Mouse (Mus musculus): ENCODE data around the gene Sept9.

Gene Sept9

DNA sequence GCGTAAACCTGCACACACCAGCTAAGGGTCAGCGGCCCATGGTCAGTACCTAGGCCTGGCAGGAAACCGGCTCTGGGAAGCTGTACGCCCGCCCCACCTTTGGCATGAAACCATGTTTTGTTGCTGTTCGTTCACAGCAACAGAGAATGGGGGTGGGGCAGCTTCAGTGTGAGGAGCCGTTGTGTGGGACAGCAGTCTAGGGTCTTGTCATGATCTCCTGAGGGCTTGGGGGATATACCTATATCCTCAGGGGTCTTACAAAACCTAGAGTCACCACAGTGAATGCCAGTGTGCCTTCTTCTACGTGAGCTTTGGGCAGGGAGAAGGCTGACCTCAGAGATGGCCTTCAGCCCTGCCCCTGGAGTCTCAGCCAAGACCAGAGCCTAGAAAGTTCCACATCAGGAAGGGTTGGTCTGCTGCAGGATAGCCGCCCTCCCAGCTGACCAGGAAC lies 47.5 kb downstream of the Sept9 start:
- no peak for DNase-seq

GRCm38 (mm10) chr11:117247541-117247940 lies 48.1 kb downstream of the Sept9 start:
- DNase-seq = no peak

DNA sequence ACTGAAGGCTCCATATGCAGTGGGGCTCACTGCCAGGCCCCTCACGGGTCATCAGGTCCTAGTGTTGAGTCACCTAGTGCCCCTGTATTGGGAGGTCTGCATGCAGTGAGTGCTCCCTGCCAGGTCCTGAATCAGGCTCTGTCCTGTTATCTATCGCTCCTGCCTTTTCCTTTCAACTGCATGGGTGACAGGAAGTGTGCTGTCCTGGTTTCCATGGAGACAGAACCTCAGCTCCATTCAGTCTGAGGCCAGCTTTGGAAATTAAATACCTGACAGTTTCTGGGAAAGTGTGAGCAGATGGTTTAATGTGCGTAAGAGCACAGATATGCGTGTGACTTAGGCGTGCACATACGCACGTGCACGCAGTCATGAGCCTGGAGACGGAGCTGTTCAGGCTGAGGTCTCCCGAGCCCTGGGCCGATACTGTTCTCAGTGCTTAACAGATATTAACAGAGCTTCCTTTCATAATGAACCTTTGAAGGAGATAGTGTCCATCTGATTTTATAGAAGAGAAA lies 49.3 kb downstream of the Sept9 start:
- DNase-seq = no peak

DNA sequence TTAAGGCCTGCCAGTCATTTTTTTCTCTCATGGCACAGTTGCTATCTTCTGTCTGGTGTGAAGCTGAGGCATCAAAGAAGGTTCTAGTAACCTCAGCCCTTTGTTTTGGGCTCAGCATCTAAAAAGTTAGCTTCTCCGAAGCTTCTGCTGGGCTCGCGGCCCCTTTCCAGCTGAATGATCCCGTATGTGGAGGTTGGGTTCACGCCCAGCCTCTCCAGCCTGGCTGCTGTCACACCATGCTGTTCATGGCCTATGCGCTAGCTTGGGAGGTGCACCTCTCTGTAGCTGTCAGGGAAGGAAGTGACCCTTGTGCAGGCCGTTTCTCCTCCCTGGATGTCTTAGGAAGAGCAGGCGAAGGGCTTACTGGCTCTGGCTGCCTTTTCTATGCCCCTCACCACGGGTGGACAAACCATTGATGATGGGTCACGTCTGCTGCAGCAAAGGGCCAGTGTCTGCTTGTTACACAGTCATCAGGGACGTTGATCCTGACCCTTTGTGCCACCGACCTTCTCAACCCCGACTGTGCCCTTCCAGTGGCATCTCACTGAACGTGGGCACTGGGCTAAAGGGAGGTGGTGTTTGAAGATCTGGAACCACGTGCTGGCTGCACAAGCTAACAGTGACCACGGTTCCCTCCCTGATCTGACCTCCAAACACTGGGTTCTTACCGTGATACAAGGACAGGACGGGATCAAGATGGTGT lies 50.0 kb downstream of the Sept9 start:
- DNase-seq = no peak

DNA sequence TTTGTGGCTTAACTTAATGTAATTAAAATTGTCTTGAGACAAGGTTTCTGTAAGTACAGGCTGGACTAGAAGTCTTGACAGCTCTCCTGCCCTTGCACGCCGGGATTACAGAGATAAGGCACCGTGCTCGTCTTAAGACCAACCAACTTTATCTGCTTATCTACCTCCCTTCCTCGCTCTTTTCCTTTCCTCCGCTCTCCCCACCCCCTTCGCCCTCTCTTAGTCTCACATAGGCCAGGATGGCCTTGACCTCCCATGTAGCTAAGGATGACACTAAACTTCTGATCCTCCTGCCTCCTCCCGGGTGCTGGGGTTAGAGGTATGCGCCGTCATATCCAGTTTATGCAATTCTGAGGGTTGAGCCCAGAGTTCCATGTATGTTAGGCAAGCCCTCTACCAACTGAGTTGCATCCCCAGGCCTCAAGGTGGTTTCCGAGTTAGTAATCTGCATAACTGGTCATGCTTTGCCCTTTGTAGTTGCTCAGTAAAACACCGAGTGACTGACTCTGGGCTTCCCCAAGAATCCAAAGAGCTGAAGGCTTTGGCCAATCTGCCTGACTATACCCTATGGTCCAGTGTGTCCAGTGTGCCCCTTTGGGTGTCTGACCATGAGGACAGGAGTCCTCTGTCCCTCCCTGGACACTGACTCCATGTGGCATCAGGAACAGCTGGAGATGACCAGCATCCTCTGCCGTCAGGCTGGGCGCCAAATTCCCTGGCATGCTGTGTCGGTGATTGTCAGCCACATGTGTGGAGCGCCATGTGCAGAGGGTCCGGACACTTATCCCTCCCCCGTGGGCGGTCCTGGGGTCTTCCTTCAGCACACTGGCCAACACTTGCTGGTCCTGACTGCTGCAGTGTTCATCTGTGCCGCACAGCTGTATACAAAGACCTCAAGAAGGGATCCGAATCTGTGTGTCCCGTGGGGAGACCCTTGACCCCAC lies 50.8 kb downstream of the Sept9 start:
- no peak for DNase-seq

GRCm38 (mm10) chr11:117251755-117252154 lies 52.3 kb downstream of the Sept9 start:
- no peak for DNase-seq

- DNase-seq = no peak
Measured at GRCm38 (mm10) chr11:117252846-117253245, 53.4 kb downstream of the Sept9 start.

- DNase-seq = no peak
Measured at GRCm38 (mm10) chr11:117254161-117255107, 55.0 kb downstream of the Sept9 start.

- DNase-seq = no peak
Measured at GRCm38 (mm10) chr11:117255108-117255489, 55.6 kb downstream of the Sept9 start.

GRCm38 (mm10) chr11:117256088-117256487 lies 56.6 kb downstream of the Sept9 start:
- DNase-seq = no peak

- DNase-seq = no peak
Measured at GRCm38 (mm10) chr11:117256840-117257239, 57.4 kb downstream of the Sept9 start.

GRCm38 (mm10) chr11:117257266-117257665 lies 57.8 kb downstream of the Sept9 start:
- no peak for DNase-seq

GRCm38 (mm10) chr11:117257842-117258241 lies 58.4 kb downstream of the Sept9 start:
- DNase-seq = no peak

DNA sequence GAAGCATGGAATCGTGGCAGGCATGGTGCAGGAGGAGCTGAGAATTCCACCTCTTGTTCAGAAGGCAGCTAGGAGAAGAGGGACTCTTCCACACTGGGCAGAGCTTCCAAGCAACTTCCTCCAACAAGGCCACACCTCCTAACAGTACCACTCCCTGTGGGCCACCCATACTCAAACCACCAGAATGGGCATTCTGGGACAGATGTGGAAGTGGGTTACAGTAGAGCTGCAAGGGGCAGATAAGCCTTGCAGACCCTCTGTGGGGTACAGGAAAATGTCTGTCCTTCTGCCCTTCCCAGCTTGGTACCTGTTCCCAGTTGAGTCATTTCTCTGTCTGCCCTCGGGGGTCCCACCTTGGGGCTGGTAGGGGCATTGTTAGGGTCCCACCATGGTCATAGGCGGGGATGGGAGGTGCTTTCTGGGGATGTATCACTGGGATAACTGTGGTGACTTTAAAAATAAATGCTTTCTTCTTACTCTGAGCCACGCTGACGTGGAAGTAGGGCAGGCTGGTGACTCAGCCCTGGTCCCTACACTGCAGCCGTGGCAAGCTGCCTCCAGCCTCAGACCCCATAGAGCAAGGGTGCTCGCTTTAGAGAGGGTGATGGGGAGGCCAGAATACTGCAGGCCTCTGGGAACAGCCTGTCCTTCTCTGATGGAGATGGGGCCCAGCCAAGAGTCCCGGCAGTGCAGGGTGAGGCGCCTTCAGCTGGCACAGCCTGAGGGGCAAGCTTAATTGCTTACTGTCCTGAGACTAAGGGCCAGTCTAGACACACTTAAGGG lies 59.9 kb downstream of the Sept9 start:
- DNase-seq = no peak

GRCm38 (mm10) chr11:117260631-117261030 lies 61.2 kb downstream of the Sept9 start:
- DNase-seq = no peak

DNA sequence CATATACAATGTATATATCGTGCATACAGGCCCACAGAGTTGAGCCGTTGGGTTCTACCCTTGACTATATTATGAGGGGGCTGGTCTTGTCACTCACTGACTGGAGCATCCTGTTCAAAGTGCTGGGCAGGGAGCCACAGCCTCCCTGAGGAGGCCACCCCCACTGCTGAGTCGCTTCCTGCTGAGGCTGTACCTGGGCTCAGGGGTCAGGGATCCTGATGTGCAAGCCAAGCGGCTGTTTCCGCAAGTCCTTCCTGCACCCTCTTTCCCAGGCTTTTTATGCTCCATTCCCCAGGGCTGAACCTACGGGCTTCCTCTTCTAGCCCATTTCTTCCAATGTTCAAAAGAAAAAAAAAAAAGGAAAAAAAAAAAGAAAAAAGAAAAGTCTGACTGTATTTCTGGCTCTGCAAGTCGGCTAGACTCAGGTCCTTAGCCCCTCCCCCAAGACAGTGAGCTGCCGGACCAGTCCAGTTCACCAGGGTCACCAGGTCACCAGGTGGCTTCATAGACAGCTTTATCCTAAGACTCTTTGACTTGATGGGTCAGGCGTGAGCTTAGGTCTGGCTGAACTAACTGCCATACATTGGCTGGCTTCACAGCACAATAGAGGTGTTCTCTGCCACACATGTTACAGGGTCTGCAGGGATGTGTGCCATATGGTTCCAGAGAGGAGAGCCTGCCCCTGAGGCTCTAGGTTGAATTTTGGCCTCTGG lies 63.8 kb downstream of the Sept9 start:
- DNase-seq = no peak

GRCm38 (mm10) chr11:117264162-117265021 lies 64.9 kb downstream of the Sept9 start:
- no peak for DNase-seq

GRCm38 (mm10) chr11:117265270-117265980 lies 66.0 kb downstream of the Sept9 start:
- DNase-seq = peak; percentile 45 to 60
